Mouse (Mus musculus) adrenal gland, adult 18-20 months (tissue): ENCODE data around the gene B130006D01Rik. TPM values are rescaled to one million over a fixed set of nuclear protein-coding genes. Genes with fewer than 3 reads are reported as not detected.

Source experiments
- DNase-seq, 2 experiments: peaks; one replicate each; pipeline ENCODE4 v3.0.0; 2021 to 2022; ENCODE audit warnings: low spot score in 2 of 2
- total RNA-seq, 2 experiments: library from RNA; stranded (reverse); gene quantifications; 1 replicate in 1 of 2; 2 replicates in 1 of 2; pipeline ENCODE4 v1.2.3; 2021

Gene B130006D01Rik
- total RNA-seq, 2 experiments from 2014 or later: 0.46 to 0.51 TPM

- DNase-seq: no peak
These were observed 45.8 kb downstream of the B130006D01Rik start for GRCm38 (mm10) chr11:95769208-95769607.

- no peak for DNase-seq
These were observed 47.5 kb downstream of the B130006D01Rik start for GRCm38 (mm10) chr11:95770720-95771364.

GRCm38 (mm10) chr11:95771665-95772064, 48.3 kb downstream of the B130006D01Rik start:
- DNase-seq: no peak

GRCm38 (mm10) chr11:95773264-95773663, 49.9 kb downstream of the B130006D01Rik start:
- no peak for DNase-seq

Other genes with a start within 250 kb of the B130006D01Rik start
- gene Nxph3, start 209.0 kb upstream of the B130006D01Rik start, total RNA-seq: 1 to 10 TPM; 2.3 to 9.4 TPM
- 1 to 10 TPM; 2.1 to 3.5 TPM for gene Ngfr, start 135.9 kb upstream of the B130006D01Rik start, total RNA-seq
- gene Phb, start 56.6 kb upstream of the B130006D01Rik start, total RNA-seq: 100 to 1,000 TPM; 319 to 350 TPM
- 10 to 100 TPM; 31.8 to 40.5 TPM for gene Zfp652, start 10.9 kb upstream of the B130006D01Rik start, total RNA-seq
- 100 to 1,000 TPM; 202 to 415 TPM for gene Phospho1, start 100.9 kb downstream of the B130006D01Rik start, total RNA-seq
- gene Gngt2, start 113.6 kb downstream of the B130006D01Rik start, total RNA-seq: 10 to 100 TPM; 23.9 to 29.2 TPM
- gene Abi3, start 118.9 kb downstream of the B130006D01Rik start, total RNA-seq: 10 to 100 TPM; 13.9 to 15.4 TPM
- gene B4galnt2, start 191.3 kb downstream of the B130006D01Rik start, total RNA-seq: not detected